Mouse (Mus musculus) embryonic facial prominence, embryonic 11.5 days (tissue): Measurements from ENCODE around the gene Itga4. TPM values are rescaled to one million over a fixed set of nuclear protein-coding genes. Genes with fewer than 3 reads are reported as not detected.

ENCODE experiments used
- ATAC-seq: fragments of 200-750 bp; cut with Nextera tagmentation; replicated peaks from 2 replicates; pipeline ENCODE4 v1.8.0; 2017; ENCODE audit warnings: low read depth; ENCODE audit not compliant: insufficient number of reproducible peaks, low FRiP score, low TSS enrichment
- DNase-seq: peaks from one replicate; pipeline ENCODE4 v3.0.0-alpha.2; 2015; ENCODE audit warnings: low spot score
- H3K27ac ChIP-seq: fragments of 300-500 bp; sonication (generic); replicated peaks from 2 replicates; pipeline ENCODE4 v1.5.1; 2014; ENCODE audit warnings: mild to moderate bottlenecking, low read depth, low read length, control low read depth
- H3K27me3 ChIP-seq: fragments of 300-500 bp; sonication (generic); 2 replicates; pipeline ENCODE4 v1.6.1; 2014; ENCODE audit warnings: mild to moderate bottlenecking, low read length, moderate library complexity, mixed read lengths; ENCODE audit not compliant: control insufficient read depth, insufficient read depth
- H3K36me3 ChIP-seq: fragments of 300-500 bp; sonication (generic); replicated peaks from 2 replicates; pipeline ENCODE4 v1.6.1; 2014; ENCODE audit warnings: low read depth, mild to moderate bottlenecking, low read length, moderate library complexity, mixed read lengths; ENCODE audit not compliant: control insufficient read depth, insufficient read depth
- H3K4me1 ChIP-seq: fragments of 300-500 bp; sonication (generic); 2 replicates; pipeline ENCODE4 v1.6.1; 2014; ENCODE audit warnings: low read length, mixed read lengths; ENCODE audit not compliant: control insufficient read depth, insufficient read depth
- H3K4me2 ChIP-seq: fragments of 300-500 bp; sonication (generic); 2 replicates; pipeline ENCODE4 v1.6.1; 2014; ENCODE audit warnings: low read depth, mild to moderate bottlenecking, control low read depth, low read length, moderate library complexity
- H3K4me3 ChIP-seq: fragments of 300-500 bp; sonication (generic); 2 replicates; pipeline ENCODE4 v1.5.1; 2014; ENCODE audit warnings: low read depth, low read length, control low read depth
- H3K9ac ChIP-seq: fragments of 300-500 bp; sonication (generic); replicated peaks from 2 replicates; pipeline ENCODE4 v1.6.1; 2014; ENCODE audit warnings: mild to moderate bottlenecking, control low read depth, low read length
- H3K9me3 ChIP-seq: fragments of 300-500 bp; sonication (generic); replicated peaks from 2 replicates; pipeline ENCODE4 v1.6.1; 2016; ENCODE audit warnings: mild to moderate bottlenecking, low read length, inconsistent platforms, mixed read lengths; ENCODE audit not compliant: control insufficient read depth
- WGBS: fragments of 180-500 bp; shearing (Covaris S2); extraction: QIAGEN DNeasy Blood & Tissue Kit; methylation state at CpG from one replicate; pipeline ENCODE4 v1.1.7; 2014; 5-methylcytosine and 5-hydroxymethylcytosine counted together
- polyA plus RNA-seq: library from polyadenylated mRNA; unstranded; fragments of >200 nt; fragmentation: Nextera tagmentation; extraction: Ambion mirVana; gene quantifications from 2 replicates; pipeline ENCODE4 v1.2.1, GENCODE M21; 2014

Itga4 gene
- 6.5 and 8.4 TPM in 2 replicates for polyA plus RNA-seq

- no peaks in the 10 kb centered on the region for H3K27me3 ChIP-seq
- peak within 1 kb of the TSS; percentile 90 for H3K4me2 ChIP-seq
- DNase-seq (peak; percentile 78), ATAC-seq (peak; percentile 73)
- under 1% methylated on average over 36 of the region's 41 CpGs for WGBS
- peak within 1 kb of the TSS; percentile 51 for H3K4me3 ChIP-seq
- peak within 1 kb of the TSS; percentile 60 for H3K9ac ChIP-seq
- no peaks in the 10 kb centered on the region for H3K9me3 ChIP-seq
- H3K27ac ChIP-seq: no peak within 1 kb of the TSS
- H3K4me1 ChIP-seq: no peaks in the 10 kb centered on the region; the same call in 1 of the 2 replicates
- no peaks in the 10 kb centered on the region for H3K36me3 ChIP-seq
These were observed at the start of gene Itga4 for GRCm38 (mm10) chr2:79255192-79256000. Gene Itga4, plus strand, starts transcription at chr2:79255426.

GRCm38 (mm10) chr2:79206191-79206755 is 49.0 kb upstream of the Itga4 start:
- no peaks in the 10 kb centered on the region for H3K9me3 ChIP-seq
- H3K36me3 ChIP-seq: no peaks in the 10 kb centered on the region
- no peak overlapping the region for H3K9ac ChIP-seq
- 76% methylated on average over 4 of the region's 4 CpGs for WGBS
- H3K4me1 ChIP-seq: no peaks in the 10 kb centered on the region
- no peak overlapping the region for H3K4me2 ChIP-seq
- no peak for DNase-seq
- no peak overlapping the region for H3K27ac ChIP-seq
- no peaks in the 10 kb centered on the region for H3K27me3 ChIP-seq
- no peak for ATAC-seq
- H3K4me3 ChIP-seq: no peak overlapping the region

GRCm38 (mm10) chr2:79214982-79215381 is 40.2 kb upstream of the Itga4 start:
- no peak overlapping the region for H3K4me3 ChIP-seq
- no peak overlapping the region for H3K27ac ChIP-seq
- ATAC-seq (no peak), DNase-seq (no peak)
- no peak overlapping the region for H3K4me2 ChIP-seq
- no peaks in the 10 kb centered on the region for H3K36me3 ChIP-seq
- no peaks in the 10 kb centered on the region for H3K4me1 ChIP-seq
- no peaks in the 10 kb centered on the region for H3K9me3 ChIP-seq
- no peaks in the 10 kb centered on the region for H3K27me3 ChIP-seq
- H3K9ac ChIP-seq: no peak overlapping the region

- H3K9me3 ChIP-seq: no peaks in the 10 kb centered on the region
- H3K4me2 ChIP-seq: no peak overlapping the region
- H3K36me3 ChIP-seq: no peaks in the 10 kb centered on the region
- ATAC-seq (no peak), DNase-seq (no peak)
- H3K27ac ChIP-seq: no peak overlapping the region
- WGBS: 69% methylated on average over 3 of the region's 3 CpGs
- H3K4me1 ChIP-seq: no peaks in the 10 kb centered on the region
- H3K9ac ChIP-seq: no peak overlapping the region
- no peak overlapping the region for H3K4me3 ChIP-seq
- H3K27me3 ChIP-seq: no peaks in the 10 kb centered on the region
These were observed 39.7 kb upstream of the Itga4 start for GRCm38 (mm10) chr2:79215479-79215878.

- Histone ChIP-seq H3K27me3 (no peaks in the 10 kb centered on the region), H3K4me3 (no peak overlapping the region), H3K27ac (no peak overlapping the region), H3K9me3 (no peaks in the 10 kb centered on the region), H3K4me2 (no peak overlapping the region), H3K4me1 (no peaks in the 10 kb centered on the region), H3K9ac (no peak overlapping the region), H3K36me3 (no peaks in the 10 kb centered on the region)
- 86% methylated on average over 3 of the region's 3 CpGs for WGBS
- no peak for ATAC-seq
- DNase-seq: no peak
These were observed 30.4 kb upstream of the Itga4 start for GRCm38 (mm10) chr2:79224714-79225426.

GRCm38 (mm10) chr2:79227805-79228241 is 27.4 kb upstream of the Itga4 start:
- Histone ChIP-seq H3K36me3 (no peaks in the 10 kb centered on the region), H3K4me1 (no peaks in the 10 kb centered on the region), H3K4me3 (no peak overlapping the region), H3K9ac (no peak overlapping the region), H3K27me3 (no peaks in the 10 kb centered on the region), H3K27ac (no peak overlapping the region), H3K4me2 (no peak overlapping the region), H3K9me3 (no peaks in the 10 kb centered on the region)
- 84% methylated on average over 4 of the region's 4 CpGs for WGBS
- DNase-seq: no peak
- ATAC-seq: no peak

GRCm38 (mm10) chr2:79231056-79231949 is 23.9 kb upstream of the Itga4 start:
- Histone ChIP-seq H3K27me3 (no peaks in the 10 kb centered on the region), H3K9ac (no peak overlapping the region), H3K4me1 (no peaks in the 10 kb centered on the region), H3K9me3 (no peaks in the 10 kb centered on the region), H3K4me3 (no peak overlapping the region), H3K36me3 (no peaks in the 10 kb centered on the region), H3K4me2 (no peak overlapping the region), H3K27ac (no peak overlapping the region)
- 82% methylated on average over 4 of the region's 4 CpGs for WGBS
- DNase-seq (no peak), ATAC-seq (no peak)
